Mouse (Mus musculus) G1E (cell line): ENCODE measurements around the gene Camta1.

Experiments used
- CTCF ChIP-seq: IDR thresholded peaks from 2 replicates; pipeline ENCODE4 v1.5.1; 2012; ENCODE audit warnings: low read depth, low read length, inconsistent platforms, mixed read lengths
- GATA1 ChIP-seq: IDR thresholded peaks from 2 replicates; pipeline ENCODE4 v1.6.1; 2012; ENCODE audit warnings: borderline replicate concordance, low read length, inconsistent platforms, mixed read lengths
- POLR2AphosphoS5 ChIP-seq: IDR thresholded peaks from 2 replicates; pipeline ENCODE4 v1.6.1; 2012; ENCODE audit warnings: low read depth, low read length, inconsistent platforms; ENCODE audit not compliant: insufficient replicate concordance
- TAL1 ChIP-seq: conservative IDR thresholded peaks from 2 replicates; pipeline ENCODE4 v1.6.1; 2012; ENCODE audit warnings: low read depth, low read length, inconsistent platforms, mixed read lengths

DNA sequence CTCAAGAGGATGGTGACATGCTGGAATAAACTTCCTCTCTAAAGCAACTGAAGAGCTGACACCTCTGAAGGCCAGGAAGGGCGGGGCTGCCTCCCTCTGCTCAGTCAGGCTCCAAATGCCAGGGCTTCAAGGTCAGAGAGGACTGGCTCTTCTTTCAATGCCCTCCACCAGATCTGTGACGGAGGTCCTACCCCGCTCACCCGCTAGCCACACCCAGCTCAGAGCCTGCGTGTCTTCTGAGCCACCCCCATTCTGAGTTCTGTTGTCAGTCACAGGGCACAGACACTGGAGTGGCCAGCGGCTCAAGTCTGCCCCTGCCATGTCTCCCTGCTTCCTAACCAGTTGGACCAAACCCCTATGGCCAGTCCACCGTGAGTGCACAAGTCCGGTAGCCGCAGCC is 224.3 kb downstream of the Camta1 start:
- TF ChIP-seq POLR2AphosphoS5 (no peak), CTCF (no peak), TAL1 (no peak), GATA1 (no peak)
